Mouse (Mus musculus): ENCODE measurements at regions not wholly inside any gene's neighbourhood (a gene's known extent, or its start where the extent isn't known, plus 50 kb on each side); places are given as distances from the start of the nearest gene placed in this dataset.

DNA sequence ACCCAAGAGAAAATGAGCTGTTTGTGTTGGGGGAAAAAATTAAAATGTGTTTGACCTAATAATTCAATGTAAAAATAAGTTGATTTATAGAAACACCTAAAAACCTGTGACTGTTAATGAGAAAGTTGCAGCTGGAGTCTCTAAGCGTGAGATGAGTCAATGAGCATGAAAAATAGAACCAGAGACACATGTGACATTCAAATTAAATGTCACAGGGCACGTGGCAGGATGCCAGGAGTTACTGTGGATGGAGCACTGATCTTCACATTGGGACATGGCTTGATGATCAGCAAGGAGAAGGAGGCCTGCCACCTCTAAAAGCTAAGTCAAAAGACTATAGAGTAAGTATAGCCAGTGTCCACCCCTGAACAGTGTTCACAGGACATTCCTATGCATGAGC lies 103.7 kb upstream of the Irs2 start:
- DNase-seq (ENCODE audit: extremely low read depth, low read depth, low spot score): no peak
- Histone ChIP-seq H3K36me3 (ENCODE audit: control insufficient read depth, insufficient read depth, low read length) (no peaks in the 10 kb centered on the region), H3K9ac (ENCODE audit: low read depth, low read length) (no peak overlapping the region), H3K27me3 (ENCODE audit: control insufficient read depth, insufficient read depth, low read length) (no peaks in the 10 kb centered on the region), H3K27ac (replicated peaks; ENCODE audit: insufficient read depth, low read depth, low read length) (no peak overlapping the region), H3K79me2 (ENCODE audit: control insufficient read depth, insufficient read depth, low read length) (no peaks in the 10 kb centered on the region), H3K4me1 (ENCODE audit: control insufficient read depth, insufficient read depth, low read length) (no peaks in the 10 kb centered on the region), H3K4me3 (ENCODE audit: insufficient read depth, low read depth, low read length) (no peak overlapping the region)
- 72% methylated on average over 2 of the region's 2 CpGs for WGBS
- no peak for TF ChIP-seq POLR2A (IDR thresholded peaks at IDR 0.05; ENCODE audit: extremely low read depth, insufficient read depth, low read length)
- no peak for TF ChIP-seq CTCF (IDR thresholded peaks at IDR 0.05; ENCODE audit: low read depth, low read length)

DNA sequence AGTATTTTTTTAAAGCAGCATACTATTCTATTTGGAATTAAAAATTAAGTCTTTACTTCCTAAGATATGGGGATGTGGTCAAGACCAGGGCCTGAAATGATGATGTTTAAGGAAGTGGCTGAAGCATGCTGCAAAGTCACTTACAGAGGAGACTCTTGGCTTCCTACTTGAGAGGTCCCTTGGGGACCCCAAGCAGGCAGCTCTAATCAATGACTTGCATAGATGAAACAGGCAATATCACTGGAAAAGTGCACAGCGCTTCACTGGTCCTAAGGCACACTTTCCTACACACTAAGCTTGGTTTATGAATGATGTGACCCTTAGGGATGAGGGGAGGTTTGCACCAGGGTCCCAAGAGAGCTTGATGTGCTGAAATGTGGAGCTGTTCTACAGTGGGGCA lies 99.2 kb upstream of the Irs2 start:
- WGBS: 98% methylated on average over 1 of the region's 1 CpGs
- Histone ChIP-seq H3K4me1 (ENCODE audit: control insufficient read depth, insufficient read depth, low read length) (no peaks in the 10 kb centered on the region), H3K27ac (replicated peaks; ENCODE audit: insufficient read depth, low read depth, low read length) (no peak overlapping the region), H3K9ac (ENCODE audit: low read depth, low read length) (no peak overlapping the region), H3K36me3 (ENCODE audit: control insufficient read depth, insufficient read depth, low read length) (no peaks in the 10 kb centered on the region), H3K79me2 (ENCODE audit: control insufficient read depth, insufficient read depth, low read length) (no peaks in the 10 kb centered on the region), H3K27me3 (ENCODE audit: control insufficient read depth, insufficient read depth, low read length) (no peaks in the 10 kb centered on the region), H3K4me3 (ENCODE audit: insufficient read depth, low read depth, low read length) (no peak overlapping the region)
- TF ChIP-seq POLR2A (IDR thresholded peaks at IDR 0.05; ENCODE audit: extremely low read depth, insufficient read depth, low read length): no peak
- TF ChIP-seq CTCF (IDR thresholded peaks at IDR 0.05; ENCODE audit: low read depth, low read length): no peak
- DNase-seq (ENCODE audit: extremely low read depth, low read depth, low spot score): no peak

DNA sequence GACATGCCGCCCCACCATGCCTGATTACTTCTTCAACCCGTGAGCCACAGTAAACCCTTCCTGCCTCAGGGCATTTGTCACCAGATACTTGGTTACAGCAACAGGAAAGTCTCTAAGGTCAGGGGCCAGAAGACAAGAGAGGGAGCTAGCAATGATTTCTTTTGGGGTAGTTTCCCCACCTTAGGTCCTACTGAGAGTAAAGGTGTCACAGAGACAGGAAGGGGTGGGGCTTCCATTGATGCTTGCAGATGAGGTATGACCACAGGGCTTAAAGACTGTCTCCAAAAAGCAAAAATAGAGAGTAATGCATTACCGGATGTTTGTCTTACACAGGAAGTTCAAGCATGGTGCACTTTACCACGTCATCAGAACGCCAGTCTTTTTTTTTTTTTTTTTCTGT lies 98.8 kb upstream of the Irs2 start:
- Histone ChIP-seq H3K27me3 (ENCODE audit: control insufficient read depth, insufficient read depth, low read length) (no peaks in the 10 kb centered on the region), H3K27ac (replicated peaks; ENCODE audit: insufficient read depth, low read depth, low read length) (no peak overlapping the region), H3K79me2 (ENCODE audit: control insufficient read depth, insufficient read depth, low read length) (no peaks in the 10 kb centered on the region), H3K9ac (ENCODE audit: low read depth, low read length) (no peak overlapping the region), H3K36me3 (ENCODE audit: control insufficient read depth, insufficient read depth, low read length) (no peaks in the 10 kb centered on the region), H3K4me1 (ENCODE audit: control insufficient read depth, insufficient read depth, low read length) (no peaks in the 10 kb centered on the region), H3K4me3 (ENCODE audit: insufficient read depth, low read depth, low read length) (no peak overlapping the region)
- TF ChIP-seq CTCF (IDR thresholded peaks at IDR 0.05; ENCODE audit: low read depth, low read length): no peak
- TF ChIP-seq POLR2A (IDR thresholded peaks at IDR 0.05; ENCODE audit: extremely low read depth, insufficient read depth, low read length): no peak
- WGBS: 88% methylated on average over 5 of the region's 5 CpGs
- DNase-seq (ENCODE audit: extremely low read depth, low read depth, low spot score): no peak

DNA sequence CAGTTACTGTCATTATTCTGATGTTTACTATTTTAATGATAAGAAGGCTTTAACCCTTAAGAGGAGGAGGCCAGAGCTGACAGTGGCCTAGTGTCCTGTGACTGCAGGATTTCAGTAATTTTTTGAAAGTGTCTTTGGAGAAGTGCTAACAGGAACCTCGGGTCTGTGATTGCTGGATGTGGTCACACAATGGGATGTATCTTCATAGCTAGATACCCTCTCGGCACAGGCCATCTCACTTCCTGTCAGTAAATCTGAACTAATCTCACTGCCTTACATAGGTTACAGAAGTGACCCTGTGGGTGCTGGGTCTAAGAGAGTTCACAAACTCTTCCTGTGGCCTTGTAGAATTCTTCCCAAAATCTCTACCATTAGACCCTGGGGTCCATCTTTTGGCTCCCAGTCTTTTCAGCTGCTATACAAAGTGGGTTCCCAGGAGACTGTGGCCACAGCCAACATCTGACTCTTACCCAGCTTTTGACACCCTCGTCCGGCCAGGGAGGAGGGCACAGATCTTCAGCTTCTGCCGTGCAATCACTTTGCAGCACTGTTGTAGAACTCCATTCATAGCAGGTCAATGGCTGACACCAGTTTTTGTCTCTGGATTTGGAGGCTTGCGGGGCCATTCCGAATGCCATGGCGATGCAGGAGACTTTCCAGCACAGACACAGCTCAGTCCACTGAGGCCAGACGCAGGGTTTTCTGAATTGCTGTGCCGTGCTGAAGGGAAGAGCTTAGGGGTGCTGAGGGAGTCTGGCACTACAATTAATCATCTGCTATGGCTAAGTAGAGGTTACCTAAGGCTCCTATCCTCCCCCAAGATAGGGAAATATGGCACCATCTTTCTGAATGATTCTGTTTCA lies 95.7 kb upstream of the Irs2 start:
- Histone ChIP-seq H3K27me3 (ENCODE audit: control insufficient read depth, insufficient read depth, low read length) (no peaks in the 10 kb centered on the region), H3K27ac (replicated peaks; ENCODE audit: insufficient read depth, low read depth, low read length) (no peak overlapping the region), H3K4me3 (ENCODE audit: insufficient read depth, low read depth, low read length) (no peak overlapping the region), H3K79me2 (ENCODE audit: control insufficient read depth, insufficient read depth, low read length) (no peaks in the 10 kb centered on the region), H3K4me1 (ENCODE audit: control insufficient read depth, insufficient read depth, low read length) (no peaks in the 10 kb centered on the region), H3K9ac (ENCODE audit: low read depth, low read length) (no peak overlapping the region), H3K36me3 (ENCODE audit: control insufficient read depth, insufficient read depth, low read length) (no peaks in the 10 kb centered on the region)
- DNase-seq (ENCODE audit: extremely low read depth, low read depth, low spot score): peak; percentile 14
- TF ChIP-seq CTCF (IDR thresholded peaks at IDR 0.05; ENCODE audit: low read depth, low read length) (no peak), POLR2A (IDR thresholded peaks at IDR 0.05; ENCODE audit: extremely low read depth, insufficient read depth, low read length) (no peak)
- 88% methylated on average over 10 of the region's 10 CpGs for WGBS

DNA sequence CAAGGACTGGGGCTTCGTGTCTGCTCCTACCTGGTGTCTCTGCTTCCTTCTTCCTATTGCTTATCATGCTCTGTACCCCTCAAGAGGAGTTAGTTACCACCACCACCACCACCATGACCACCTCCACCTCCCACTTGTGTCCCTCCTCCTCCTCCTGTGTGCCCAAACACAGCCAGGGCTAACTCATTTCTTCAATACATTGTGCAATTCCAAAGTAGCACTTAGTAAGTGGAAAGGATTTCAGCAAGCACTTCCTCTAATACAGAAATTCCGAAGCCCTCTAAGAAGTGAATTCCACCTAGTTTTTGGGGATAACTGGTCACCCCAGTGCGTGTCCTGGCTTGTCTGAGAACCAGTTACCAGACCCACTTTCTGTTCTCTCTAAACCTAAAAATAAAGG lies 92.1 kb upstream of the Irs2 start:
- H3K27me3 ChIP-seq (ENCODE audit: control insufficient read depth, insufficient read depth, low read length): no peaks in the 10 kb centered on the region
- H3K79me2 ChIP-seq (ENCODE audit: control insufficient read depth, insufficient read depth, low read length): no peaks in the 10 kb centered on the region
- no peak overlapping the region for H3K9ac ChIP-seq (ENCODE audit: low read depth, low read length)
- no peak overlapping the region for H3K4me3 ChIP-seq (ENCODE audit: insufficient read depth, low read depth, low read length)
- peaks cover 3% of the 10 kb centered on the region; the same call in 1 of the 2 replicates for H3K4me1 ChIP-seq (ENCODE audit: control insufficient read depth, insufficient read depth, low read length)
- no peak for TF ChIP-seq POLR2A (IDR thresholded peaks at IDR 0.05; ENCODE audit: extremely low read depth, insufficient read depth, low read length)
- TF ChIP-seq CTCF (IDR thresholded peaks at IDR 0.05; ENCODE audit: low read depth, low read length): no peak
- H3K27ac ChIP-seq (replicated peaks; ENCODE audit: insufficient read depth, low read depth, low read length): no peak overlapping the region
- no peaks in the 10 kb centered on the region for H3K36me3 ChIP-seq (ENCODE audit: control insufficient read depth, insufficient read depth, low read length)
- 91% methylated on average over 3 of the region's 3 CpGs for WGBS
- DNase-seq (ENCODE audit: extremely low read depth, low read depth, low spot score): no peak

DNA sequence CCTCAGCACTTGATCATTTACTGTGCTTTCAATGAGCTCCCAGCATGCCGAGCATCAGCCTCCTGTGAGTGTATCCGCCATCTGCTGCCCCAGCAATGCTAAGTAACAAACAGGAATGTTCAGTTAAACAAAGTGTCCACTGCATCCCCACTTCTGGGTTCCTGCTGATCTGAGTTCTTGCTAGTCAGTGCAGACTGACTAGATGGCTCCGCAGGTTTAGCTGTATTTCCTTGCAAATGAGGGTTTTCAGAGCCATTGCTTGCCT lies 91.3 kb upstream of the Irs2 start:
- Histone ChIP-seq H3K4me1 (ENCODE audit: control insufficient read depth, insufficient read depth, low read length) (peaks cover 3% of the 10 kb centered on the region; the same call in 1 of the 2 replicates), H3K36me3 (ENCODE audit: control insufficient read depth, insufficient read depth, low read length) (no peaks in the 10 kb centered on the region), H3K27ac (replicated peaks; ENCODE audit: insufficient read depth, low read depth, low read length) (no peak overlapping the region), H3K27me3 (ENCODE audit: control insufficient read depth, insufficient read depth, low read length) (no peaks in the 10 kb centered on the region), H3K9ac (ENCODE audit: low read depth, low read length) (no peak overlapping the region), H3K79me2 (ENCODE audit: control insufficient read depth, insufficient read depth, low read length) (no peaks in the 10 kb centered on the region), H3K4me3 (ENCODE audit: insufficient read depth, low read depth, low read length) (no peak overlapping the region)
- TF ChIP-seq POLR2A (IDR thresholded peaks at IDR 0.05; ENCODE audit: extremely low read depth, insufficient read depth, low read length): no peak
- no peak for TF ChIP-seq CTCF (IDR thresholded peaks at IDR 0.05; ENCODE audit: low read depth, low read length)
- WGBS: 88% methylated on average over 3 of the region's 3 CpGs
- no peak for DNase-seq (ENCODE audit: extremely low read depth, low read depth, low spot score)

Data from liver, adult 2 months (tissue).